In genomic region chr6:39420867-39421266, GRCm38 (mm10) we compare ENCODE assay signal across 10 mouse cellular contexts. TPM values are rescaled to one million over a fixed set of nuclear protein-coding genes. Genes with fewer than 3 reads are reported as not detected.
DNase-seq lines count a peak whose midpoint lies in the region; ATAC-seq and TF ChIP-seq lines count a peak whose summit lies in the region.
"Had no signal": no experiment of that assay in that cellular context is flagged by ENCODE, and none has a peak within 500 bp of the region (broad histone marks: within the 10 kb centered on the region; RNA-seq: fewer than 3 reads in every experiment).

No protein-coding gene starts in this region.

- ATAC-seq in stomach, embryonic 14.5 days (ENCODE audit: insufficient number of reproducible peaks, insufficient read depth, low FRiP score, low read depth), result no peak
- no peak for ATAC-seq in stomach, postnatal 0 days (ENCODE audit: low FRiP score, low TSS enrichment)
- ATAC-seq in liver, embryonic 13.5 days (ENCODE audit: low read depth), result no peak

- H3K9ac ChIP-seq in stomach, embryonic 14.5 days (replicated peaks; ENCODE audit: low read depth, low read length), result no peak overlapping the region
- no peak overlapping the region for H3K9ac ChIP-seq in stomach, postnatal 0 days (ENCODE audit: low read length)
- H3K9ac ChIP-seq in liver, embryonic 13.5 days, result peak overlapping the region; percentile 98

- no peak overlapping the region for H3K27ac ChIP-seq in heart, embryonic 10.5 days
- H3K27ac ChIP-seq in stomach, embryonic 14.5 days (ENCODE audit: low read length), result no peak overlapping the region
- no peak overlapping the region for H3K27ac ChIP-seq in stomach, postnatal 0 days (replicated peaks)
- peak overlapping the region; percentile 99 for H3K27ac ChIP-seq in liver, embryonic 13.5 days
- H3K27ac ChIP-seq in small intestine, adult 2 months (ENCODE audit: insufficient read depth, low read depth, low read length), result peak overlapping the region; percentile 83; the same call in 1 of the 2 replicates
- no peak overlapping the region for H3K27ac ChIP-seq in cerebellum, adult 2 months (ENCODE audit: insufficient read depth, low read length)

- 31% methylated on average over 4 of the region's 4 CpGs for WGBS in heart, embryonic 10.5 days
- WGBS in stomach, embryonic 14.5 days, result 41% methylated on average over 4 of the region's 4 CpGs
- WGBS in stomach, postnatal 0 days, result 43% methylated on average over 4 of the region's 4 CpGs
- 40% methylated on average over 4 of the region's 4 CpGs for WGBS in liver, embryonic 13.5 days (ENCODE audit: insufficient replicate concordance)
- 52% methylated on average over 4 of the region's 4 CpGs for WGBS in small intestine, adult 2 months
- WGBS in cerebellum, adult 2 months, result 52% methylated on average over 4 of the region's 4 CpGs

- peak overlapping the region; percentile 96; the same call in 1 of the 2 replicates for H3K4me3 ChIP-seq in heart, embryonic 10.5 days
- peak overlapping the region; percentile 99; the same call in 1 of the 2 replicates for H3K4me3 ChIP-seq in stomach, embryonic 14.5 days (ENCODE audit: low read depth, low read length)
- no peak overlapping the region for H3K4me3 ChIP-seq in stomach, postnatal 0 days (ENCODE audit: low read depth, low read length)
- H3K4me3 ChIP-seq in liver, embryonic 13.5 days (replicated peaks), result peak overlapping the region; percentile 99
- H3K4me3 ChIP-seq in small intestine, adult 2 months (ENCODE audit: low read depth, low read length), result no peak overlapping the region; the same call in 1 of the 2 replicates
- H3K4me3 ChIP-seq in cerebellum, adult 2 months (replicated peaks; ENCODE audit: insufficient read depth, low read depth, low read length), result no peak overlapping the region

- DNase-seq in heart, embryonic 10.5 days (ENCODE audit: low spot score), result no peak
- no peak for DNase-seq in heart, postnatal 10 days
- DNase-seq in stomach, postnatal 0 days (ENCODE audit: low spot score), result no peak
- DNase-seq in liver, embryonic 13.5 days, result no peak
- no peak for DNase-seq in gastrocnemius, postnatal 4 days (ENCODE audit: low spot score in 2 of 2)
- no peak for DNase-seq in cerebellum, adult 2 months

- no peak for TF ChIP-seq POLR2A in small intestine, adult 2 months (IDR thresholded peaks at IDR 0.05; ENCODE audit: low read depth, low read length)
- TF ChIP-seq POLR2A in cerebellum, adult 2 months (IDR thresholded peaks at IDR 0.05; ENCODE audit: borderline replicate concordance, insufficient read depth, low read length), result no peak

- H3K4me2 ChIP-seq in stomach, embryonic 14.5 days (replicated peaks; ENCODE audit: low read depth, low read length), result no peak overlapping the region
- no peak overlapping the region for H3K4me2 ChIP-seq in stomach, postnatal 0 days (replicated peaks; ENCODE audit: low read depth)
- peak overlapping the region; percentile 73 for H3K4me2 ChIP-seq in liver, embryonic 13.5 days

- no peak for TF ChIP-seq CTCF in stomach, postnatal 0 days (IDR thresholded peaks at IDR 0.05; ENCODE audit: low read depth)
- no peak for TF ChIP-seq CTCF in small intestine, adult 2 months (IDR thresholded peaks at IDR 0.05; ENCODE audit: extremely low read depth, insufficient read length, insufficient replicate concordance, low read depth, low read length)
- no peak for TF ChIP-seq CTCF in cerebellum, adult 2 months (IDR thresholded peaks at IDR 0.05; ENCODE audit: borderline replicate concordance, insufficient read depth, low read depth, low read length)

- H3K36me3 ChIP-seq in heart, embryonic 10.5 days, result no peaks in the 10 kb centered on the region
- H3K36me3 ChIP-seq in stomach, embryonic 14.5 days (ENCODE audit: control insufficient read depth, insufficient read depth, low read length), result no peaks in the 10 kb centered on the region
- H3K36me3 ChIP-seq in stomach, postnatal 0 days (ENCODE audit: control insufficient read depth, insufficient read depth, low read length), result no peaks in the 10 kb centered on the region
- H3K36me3 ChIP-seq in liver, embryonic 13.5 days, result peaks cover 12% of the 10 kb centered on the region
- H3K36me3 ChIP-seq in small intestine, adult 2 months (ENCODE audit: control insufficient read depth, insufficient read depth, low read length), result no peaks in the 10 kb centered on the region

- H3K4me1 ChIP-seq in heart, embryonic 10.5 days, result peaks cover 6% of the 10 kb centered on the region; the same call in 1 of the 2 replicates
- 0 out of 2 replicates have a peak, but pooled peaks cover 3% of the 10 kb centered on the region for H3K4me1 ChIP-seq in stomach, embryonic 14.5 days (ENCODE audit: control insufficient read depth, insufficient read depth, low read length)
- no peaks in the 10 kb centered on the region for H3K4me1 ChIP-seq in stomach, postnatal 0 days (replicated peaks; ENCODE audit: control insufficient read depth, insufficient read depth)
- peaks cover 85% of the 10 kb centered on the region for H3K4me1 ChIP-seq in liver, embryonic 13.5 days (replicated peaks)
- H3K4me1 ChIP-seq in small intestine, adult 2 months (ENCODE audit: control insufficient read depth, insufficient read depth, insufficient read length, low read length), result peaks cover 9% of the 10 kb centered on the region; the same call in 1 of the 2 replicates
- no peaks in the 10 kb centered on the region for H3K4me1 ChIP-seq in cerebellum, adult 2 months (ENCODE audit: control insufficient read depth, insufficient read depth, low read length)

- no peak for TF ChIP-seq EP300 in stomach, postnatal 0 days (optimal IDR thresholded peaks at IDR 0.05)

- peaks cover 27% of the 10 kb centered on the region for H3K27me3 ChIP-seq in heart, embryonic 10.5 days (ENCODE audit: insufficient read depth, poor library complexity, severe bottlenecking)
- H3K27me3 ChIP-seq in stomach, embryonic 14.5 days (ENCODE audit: control insufficient read depth, insufficient read depth, low read length), result 0 out of 2 replicates have a peak, but pooled peaks cover 2% of the 10 kb centered on the region
- H3K27me3 ChIP-seq in stomach, postnatal 0 days (ENCODE audit: control insufficient read depth, insufficient read depth, low read length), result no peaks in the 10 kb centered on the region
- H3K27me3 ChIP-seq in liver, embryonic 13.5 days, result peaks cover 8% of the 10 kb centered on the region
- H3K27me3 ChIP-seq in small intestine, adult 2 months (ENCODE audit: control insufficient read depth, insufficient read depth, low read length), result no peaks in the 10 kb centered on the region
- no peaks in the 10 kb centered on the region for H3K27me3 ChIP-seq in cerebellum, adult 2 months (ENCODE audit: control insufficient read depth, insufficient read depth, low read length)

- H3K9me3 ChIP-seq in heart, embryonic 10.5 days, result no peaks in the 10 kb centered on the region
- no peaks in the 10 kb centered on the region for H3K9me3 ChIP-seq in stomach, embryonic 14.5 days (ENCODE audit: control insufficient read depth, low read depth, low read length)
- no peaks in the 10 kb centered on the region for H3K9me3 ChIP-seq in stomach, postnatal 0 days (ENCODE audit: control insufficient read depth, low read length)
- H3K9me3 ChIP-seq in liver, embryonic 13.5 days (replicated peaks), result no peaks in the 10 kb centered on the region

- intact Hi-C loops in heart, postnatal 10 days (cut with DNase I), result no loop called here

RNA-seq across cellular contexts. Expression of gene Mkrn1, which starts 0.6 kb away (rescaled TPM):
- 33.0 and 34.2 TPM in 2 replicates for polyA plus RNA-seq in heart, embryonic 10.5 days (2016; fragmentation: Nextera tagmentation; extraction: Ambion mirVana)
- 10 to 100 TPM; 52.7 to 84.4 TPM for total RNA-seq in heart, postnatal 10 days (2021)
- polyA plus RNA-seq in stomach, embryonic 14.5 days (2014; fragmentation: Nextera tagmentation; extraction: Ambion mirVana), result 56.3 and 58.3 TPM in 2 replicates
- 54.6 and 56.0 TPM in 2 replicates for polyA plus RNA-seq in stomach, postnatal 0 days (2015; fragmentation: Nextera tagmentation; extraction: Ambion mirVana)
- polyA plus RNA-seq in liver, embryonic 13.5 days (2015; fragmentation: Nextera tagmentation; extraction: Ambion mirVana), result 197 and 202 TPM in 2 replicates
- polyA plus RNA-seq in small intestine, adult 2 months (2012; rRNA removed), result 55.7 and 124 TPM in 2 replicates
- total RNA-seq in gastrocnemius, postnatal 4 days (2021), result 10 to 100 TPM; 20.9 to 26.1 TPM
- 137 and 139 TPM in 2 replicates for polyA plus RNA-seq in cerebellum, adult 2 months (2012; rRNA removed)

RNA-seq across cellular contexts. Expression of gene Rab19, which starts 39.9 kb away (rescaled TPM):
- polyA plus RNA-seq in heart, embryonic 10.5 days (2016; fragmentation: Nextera tagmentation; extraction: Ambion mirVana), result 0.53 and 0.54 TPM in 2 replicates
- under 1 TPM; 0.22 to 0.32 TPM for total RNA-seq in heart, postnatal 10 days (2021)
- polyA plus RNA-seq in stomach, embryonic 14.5 days (2014; fragmentation: Nextera tagmentation; extraction: Ambion mirVana), result 4.8 and 5.0 TPM in 2 replicates
- polyA plus RNA-seq in stomach, postnatal 0 days (2015; fragmentation: Nextera tagmentation; extraction: Ambion mirVana), result 5.1 and 5.4 TPM in 2 replicates
- 0.18 and 0.27 TPM in 2 replicates for polyA plus RNA-seq in liver, embryonic 13.5 days (2015; fragmentation: Nextera tagmentation; extraction: Ambion mirVana)
- 1.9 and 8.3 TPM in 2 replicates for polyA plus RNA-seq in small intestine, adult 2 months (2012; rRNA removed)
- under 1 TPM in 1 of 2 experiments, not detected in 1; 0.22 TPM for total RNA-seq in gastrocnemius, postnatal 4 days (2021)
- polyA plus RNA-seq in cerebellum, adult 2 months (2012; rRNA removed), result 0.15 and 0.21 TPM in 2 replicates
- total RNA-seq: adrenal gland, adult 18-20 months had no signal
- polyA plus RNA-seq: C2C12 had no signal

RNA-seq across cellular contexts. Expression of gene Slc37a3, which starts 43.4 kb away (rescaled TPM):
- 39.9 and 41.7 TPM in 2 replicates for polyA plus RNA-seq in heart, embryonic 10.5 days (2016; fragmentation: Nextera tagmentation; extraction: Ambion mirVana)
- total RNA-seq in heart, postnatal 10 days (2021), result 10 to 100 TPM; 29.9 to 37.7 TPM
- 49.6 and 54.7 TPM in 2 replicates for polyA plus RNA-seq in stomach, embryonic 14.5 days (2014; fragmentation: Nextera tagmentation; extraction: Ambion mirVana)
- 20.9 and 22.7 TPM in 2 replicates for polyA plus RNA-seq in stomach, postnatal 0 days (2015; fragmentation: Nextera tagmentation; extraction: Ambion mirVana)
- polyA plus RNA-seq in liver, embryonic 13.5 days (2015; fragmentation: Nextera tagmentation; extraction: Ambion mirVana), result 6.8 and 8.0 TPM in 2 replicates
- polyA plus RNA-seq in small intestine, adult 2 months (2012; rRNA removed), result 9.1 and 13.2 TPM in 2 replicates
- 10 to 100 TPM; 36.9 to 39.4 TPM for total RNA-seq in gastrocnemius, postnatal 4 days (2021)
- 26.2 and 27.8 TPM in 2 replicates for polyA plus RNA-seq in cerebellum, adult 2 months (2012; rRNA removed)

Comparison
In these comparisons a context has a peak if more than half of its experiments do, and no peak if none do; other contexts are left out.
1. H3K4me3 ChIP-seq: peak in heart, embryonic 10.5 days (single experiment), stomach, embryonic 14.5 days (single experiment) and liver, embryonic 13.5 days (single experiment); none in stomach, postnatal 0 days (single experiment), small intestine, adult 2 months (single experiment) and cerebellum, adult 2 months (single experiment).
2. H3K27ac ChIP-seq: peak in liver, embryonic 13.5 days (single experiment) and small intestine, adult 2 months (single experiment); none in heart, embryonic 10.5 days (single experiment), stomach, embryonic 14.5 days (single experiment), stomach, postnatal 0 days (single experiment) and cerebellum, adult 2 months (single experiment).